Mouse (Mus musculus): Measurements from ENCODE around the gene Ier3. TPM values are rescaled to one million over a fixed set of nuclear protein-coding genes. Genes with fewer than 3 reads are reported as not detected.

Gene Ier3
- polyA plus RNA-seq, 1 experiment from 2014 or later: 2.7 TPM

- no peak overlapping the region for H3K27ac ChIP-seq (replicated peaks; ENCODE audit: low read depth, low read length)
- H3K4me1 ChIP-seq (ENCODE audit: control insufficient read depth, insufficient read depth, low read length): peaks cover 6% of the 10 kb centered on the region; the same call in 1 of the 2 replicates
- peaks cover 19% of the 10 kb centered on the region for H3K36me3 ChIP-seq (replicated peaks; ENCODE audit: control insufficient read depth, insufficient read depth, low read depth, low read length)
- 63% methylated on average over 5 of the region's 5 CpGs for WGBS
- H3K4me3 ChIP-seq (ENCODE audit: low read depth, low read length): 0 out of 2 replicates have a peak overlapping the region, but pooled peaks have one; percentile 14
- H3K4me2 ChIP-seq (ENCODE audit: low read depth, low read length): no peak overlapping the region; the same call in 1 of the 2 replicates
- no peak for DNase-seq (ENCODE audit: low spot score)
- no peaks in the 10 kb centered on the region for H3K9me3 ChIP-seq (replicated peaks; ENCODE audit: control insufficient read depth, low read length)
- H3K27me3 ChIP-seq (ENCODE audit: control insufficient read depth, insufficient read depth, low read length): no peaks in the 10 kb centered on the region
- H3K9ac ChIP-seq (replicated peaks; ENCODE audit: low read length): no peak overlapping the region
- no peak for ATAC-seq (replicated peaks; ENCODE audit: insufficient number of reproducible peaks, low FRiP score, low TSS enrichment, low read depth)
Observed at GRCm38 (mm10) chr17:35833894-35834293, 12.4 kb downstream of the Ier3 start.

DNA sequence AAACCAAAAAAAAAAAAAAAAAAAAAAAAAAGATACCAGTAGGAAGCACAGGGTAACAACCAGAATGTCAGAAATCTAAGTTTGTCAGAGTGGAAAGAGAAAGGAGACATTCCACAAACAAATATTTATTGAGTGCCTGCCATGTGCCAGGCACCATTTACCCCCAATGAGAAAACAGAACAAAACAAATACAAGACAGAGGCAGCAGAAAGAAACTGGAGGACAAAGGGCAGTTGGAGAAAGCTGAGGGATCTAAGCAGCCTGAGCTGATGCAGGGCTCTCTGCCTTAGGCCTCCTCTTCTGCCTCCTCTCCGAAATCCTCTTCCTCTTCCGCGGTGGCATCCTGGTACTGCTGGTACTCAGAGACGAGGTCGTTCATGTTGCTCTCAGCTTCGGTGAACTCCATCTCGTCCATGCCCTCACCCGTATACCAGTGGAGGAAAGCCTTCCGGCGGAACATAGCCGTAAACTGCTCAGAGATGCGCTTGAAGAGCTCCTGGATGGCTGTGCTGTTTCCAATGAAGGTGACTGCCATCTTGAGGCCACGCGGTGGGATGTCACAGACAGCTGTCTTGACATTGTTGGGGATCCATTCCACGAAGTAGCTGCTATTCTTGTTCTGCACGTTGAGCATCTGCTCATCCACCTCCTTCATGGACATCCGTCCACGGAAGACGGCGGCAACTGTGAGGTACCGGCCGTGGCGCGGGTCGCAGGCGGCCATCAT is 13.4 kb downstream of the Ier3 start:
- H3K27ac ChIP-seq (replicated peaks; ENCODE audit: low read depth, low read length): no peak overlapping the region
- no peak for DNase-seq (ENCODE audit: low spot score)

GRCm38 (mm10) chr17:35835424-35836140 is 14.1 kb downstream of the Ier3 start:
- Histone ChIP-seq H3K27ac (replicated peaks; ENCODE audit: low read depth, low read length) (no peak overlapping the region), H3K36me3 (replicated peaks; ENCODE audit: control insufficient read depth, insufficient read depth, low read depth, low read length) (peaks cover 19% of the 10 kb centered on the region)

More for the DNA sequence above, 13.4 kb downstream of the Ier3 start:
- H3K36me3 ChIP-seq (replicated peaks; ENCODE audit: control insufficient read depth, insufficient read depth, low read depth, low read length): peaks cover 19% of the 10 kb centered on the region
- no peaks in the 10 kb centered on the region for H3K9me3 ChIP-seq (replicated peaks; ENCODE audit: control insufficient read depth, low read length)
- 80% methylated on average over 26 of the region's 26 CpGs for WGBS
- H3K9ac ChIP-seq (replicated peaks; ENCODE audit: low read length): no peak overlapping the region; the same call in 1 of the 2 replicates
- no peak for ATAC-seq (replicated peaks; ENCODE audit: insufficient number of reproducible peaks, low FRiP score, low TSS enrichment, low read depth)
- H3K4me3 ChIP-seq (ENCODE audit: low read depth, low read length): peak overlapping the region; percentile 81
- H3K27me3 ChIP-seq (ENCODE audit: control insufficient read depth, insufficient read depth, low read length): no peaks in the 10 kb centered on the region
- H3K4me2 ChIP-seq (ENCODE audit: low read depth, low read length): peak overlapping the region; percentile 62
- H3K4me1 ChIP-seq (ENCODE audit: control insufficient read depth, insufficient read depth, low read length): peaks cover 6% of the 10 kb centered on the region; the same call in 1 of the 2 replicates

DNA sequence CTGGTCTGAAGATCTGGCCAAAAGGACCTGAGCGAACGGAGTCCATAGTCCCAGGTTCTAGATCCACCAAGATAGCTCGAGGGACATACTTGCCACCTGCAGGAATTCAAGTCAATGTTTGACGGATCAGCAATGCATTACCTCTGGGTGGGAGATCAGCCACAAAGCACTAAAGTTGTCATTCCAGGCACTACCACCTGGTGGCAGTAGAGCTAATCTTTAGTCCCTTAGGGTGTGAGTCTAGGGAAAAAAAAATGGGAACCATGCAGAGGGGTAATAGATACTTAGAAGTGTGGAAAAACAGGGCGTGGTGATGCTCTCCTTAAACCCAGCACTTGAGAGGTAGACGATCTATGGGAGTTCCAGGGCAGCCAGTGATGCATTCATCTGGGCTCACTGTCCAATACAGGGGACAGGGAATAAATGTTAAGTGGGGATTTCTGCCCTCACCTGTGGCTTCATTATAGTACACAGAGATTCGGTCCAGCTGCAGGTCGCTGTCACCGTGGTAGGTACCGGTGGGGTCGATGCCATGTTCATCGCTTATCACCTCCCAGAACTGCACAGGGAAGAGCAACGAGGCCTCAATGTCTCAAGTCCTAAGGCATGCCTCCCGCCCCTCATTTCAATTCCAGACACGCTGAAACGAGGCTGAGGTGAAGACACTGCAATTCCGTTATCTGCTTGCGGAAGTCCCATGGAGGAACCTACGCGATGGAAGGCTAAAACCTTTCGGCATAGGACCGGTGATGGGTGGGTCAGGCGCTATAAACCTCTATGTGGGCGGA is 14.9 kb downstream of the Ier3 start:
- Histone ChIP-seq H3K9ac (replicated peaks; ENCODE audit: low read length) (peak overlapping the region; percentile 97), H3K27me3 (ENCODE audit: control insufficient read depth, insufficient read depth, low read length) (no peaks in the 10 kb centered on the region), H3K27ac (replicated peaks; ENCODE audit: low read depth, low read length) (peak overlapping the region; percentile 92; the same call in 1 of the 2 replicates), H3K36me3 (replicated peaks; ENCODE audit: control insufficient read depth, insufficient read depth, low read depth, low read length) (peaks cover 19% of the 10 kb centered on the region), H3K4me2 (ENCODE audit: low read depth, low read length) (peak overlapping the region; percentile 62), H3K9me3 (replicated peaks; ENCODE audit: control insufficient read depth, low read length) (no peaks in the 10 kb centered on the region), H3K4me3 (ENCODE audit: low read depth, low read length) (peak overlapping the region; percentile 81), H3K4me1 (ENCODE audit: control insufficient read depth, insufficient read depth, low read length) (peaks cover 6% of the 10 kb centered on the region; the same call in 1 of the 2 replicates)
- ATAC-seq (replicated peaks; ENCODE audit: insufficient number of reproducible peaks, low FRiP score, low TSS enrichment, low read depth): no peak
- WGBS: 9% methylated on average over 24 of the region's 24 CpGs
- peak; percentile 95 for DNase-seq (ENCODE audit: low spot score)

More at GRCm38 (mm10) chr17:35835424-35836140, 14.1 kb downstream of the Ier3 start:
- DNase-seq (ENCODE audit: low spot score): no peak
- 81% methylated on average over 26 of the region's 26 CpGs for WGBS
- peaks cover 6% of the 10 kb centered on the region; the same call in 1 of the 2 replicates for H3K4me1 ChIP-seq (ENCODE audit: control insufficient read depth, insufficient read depth, low read length)
- no peaks in the 10 kb centered on the region for H3K9me3 ChIP-seq (replicated peaks; ENCODE audit: control insufficient read depth, low read length)
- peak overlapping the region; percentile 81 for H3K4me3 ChIP-seq (ENCODE audit: low read depth, low read length)
- peak overlapping the region; percentile 97 for H3K9ac ChIP-seq (replicated peaks; ENCODE audit: low read length)
- no peaks in the 10 kb centered on the region for H3K27me3 ChIP-seq (ENCODE audit: control insufficient read depth, insufficient read depth, low read length)
- ATAC-seq (replicated peaks; ENCODE audit: insufficient number of reproducible peaks, low FRiP score, low TSS enrichment, low read depth): no peak
- peak overlapping the region; percentile 62 for H3K4me2 ChIP-seq (ENCODE audit: low read depth, low read length)

GRCm38 (mm10) chr17:35836991-35837422 is 15.5 kb downstream of the Ier3 start:
- under 1% methylated on average over 25 of the region's 25 CpGs for WGBS
- H3K4me1 ChIP-seq (ENCODE audit: control insufficient read depth, insufficient read depth, low read length): peaks cover 6% of the 10 kb centered on the region; the same call in 1 of the 2 replicates
- H3K4me2 ChIP-seq (ENCODE audit: low read depth, low read length): peak overlapping the region; percentile 62
- peak overlapping the region; percentile 92 for H3K27ac ChIP-seq (replicated peaks; ENCODE audit: low read depth, low read length)
- peaks cover 19% of the 10 kb centered on the region for H3K36me3 ChIP-seq (replicated peaks; ENCODE audit: control insufficient read depth, insufficient read depth, low read depth, low read length)
- no peaks in the 10 kb centered on the region for H3K27me3 ChIP-seq (ENCODE audit: control insufficient read depth, insufficient read depth, low read length)
- DNase-seq (ENCODE audit: low spot score): peak; percentile 97
- peak overlapping the region; percentile 97 for H3K9ac ChIP-seq (replicated peaks; ENCODE audit: low read length)
- ATAC-seq (replicated peaks; ENCODE audit: insufficient number of reproducible peaks, low FRiP score, low TSS enrichment, low read depth): 0 out of 2 replicates have a peak, but pooled peaks have one; percentile 1
- H3K9me3 ChIP-seq (replicated peaks; ENCODE audit: control insufficient read depth, low read length): no peaks in the 10 kb centered on the region
- H3K4me3 ChIP-seq (ENCODE audit: low read depth, low read length): peak overlapping the region; percentile 81

DNA sequence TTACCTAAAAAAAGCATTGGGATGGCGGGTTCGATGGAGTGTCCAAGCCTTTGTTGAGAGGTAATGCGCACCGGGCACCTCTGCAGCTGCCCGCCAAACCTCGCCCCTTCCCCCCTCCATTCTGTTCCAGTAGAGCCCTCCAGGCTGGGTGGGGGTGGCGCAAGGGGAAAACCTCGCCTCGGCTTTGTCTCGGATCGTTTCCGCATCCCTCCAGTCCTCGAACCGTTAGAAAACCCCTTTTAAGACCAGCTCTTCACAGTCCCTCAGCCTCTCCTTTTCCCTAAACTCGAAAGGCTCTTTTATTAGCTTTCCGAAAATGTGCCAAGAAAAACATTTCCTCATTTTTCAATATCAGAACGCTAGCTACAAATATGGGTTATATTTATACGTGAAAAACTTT is 16.0 kb downstream of the Ier3 start:
- under 1% methylated on average over 18 of the region's 18 CpGs for WGBS
- H3K27me3 ChIP-seq (ENCODE audit: control insufficient read depth, insufficient read depth, low read length): no peaks in the 10 kb centered on the region
- H3K4me2 ChIP-seq (ENCODE audit: low read depth, low read length): no peak overlapping the region
- H3K36me3 ChIP-seq (replicated peaks; ENCODE audit: control insufficient read depth, insufficient read depth, low read depth, low read length): peaks cover 19% of the 10 kb centered on the region
- peak overlapping the region; percentile 92 for H3K27ac ChIP-seq (replicated peaks; ENCODE audit: low read depth, low read length)
- H3K4me3 ChIP-seq (ENCODE audit: low read depth, low read length): peak overlapping the region; percentile 81
- peak overlapping the region; percentile 97 for H3K9ac ChIP-seq (replicated peaks; ENCODE audit: low read length)
- H3K4me1 ChIP-seq (ENCODE audit: control insufficient read depth, insufficient read depth, low read length): peaks cover 6% of the 10 kb centered on the region; the same call in 1 of the 2 replicates
- no peak for ATAC-seq (replicated peaks; ENCODE audit: insufficient number of reproducible peaks, low FRiP score, low TSS enrichment, low read depth)
- peak; percentile 75 for DNase-seq (ENCODE audit: low spot score)
- no peaks in the 10 kb centered on the region for H3K9me3 ChIP-seq (replicated peaks; ENCODE audit: control insufficient read depth, low read length)

- Histone ChIP-seq H3K9me3 (replicated peaks; ENCODE audit: control insufficient read depth, low read length) (no peaks in the 10 kb centered on the region), H3K4me2 (ENCODE audit: low read depth, low read length) (peak within 1 kb of the TSS; percentile 56), H3K27me3 (ENCODE audit: control insufficient read depth, insufficient read depth, low read length) (no peaks in the 10 kb centered on the region), H3K27ac (replicated peaks; ENCODE audit: low read depth, low read length) (peak within 1 kb of the TSS; percentile 92), H3K4me1 (ENCODE audit: control insufficient read depth, insufficient read depth, low read length) (peaks cover 6% of the 10 kb centered on the region; the same call in 1 of the 2 replicates), H3K4me3 (ENCODE audit: low read depth, low read length) (peak within 1 kb of the TSS; percentile 81), H3K36me3 (replicated peaks; ENCODE audit: control insufficient read depth, insufficient read depth, low read depth, low read length) (peaks cover 19% of the 10 kb centered on the region), H3K9ac (replicated peaks; ENCODE audit: low read length) (peak within 1 kb of the TSS; percentile 97)
- peak; percentile 72 for ATAC-seq (replicated peaks; ENCODE audit: insufficient number of reproducible peaks, low FRiP score, low TSS enrichment, low read depth)
- peak; percentile 98 for DNase-seq (ENCODE audit: low spot score)
- under 1% methylated on average over 29 of the region's 29 CpGs for WGBS
Observed at GRCm38 (mm10) chr17:35838122-35838544, 16.6 kb downstream of the Ier3 start, which contains the start of gene Tubb5. Gene Tubb5, minus strand, starts transcription at chr17:35838306.

Measured in embryonic facial prominence, embryonic 11.5 days (tissue).